Mouse (Mus musculus): ENCODE measurements around the gene Morc2a.

- TF ChIP-seq CTCF (IDR thresholded peaks at IDR 0.05; ENCODE audit: control insufficient read depth, insufficient read depth, insufficient replicate concordance, low read depth, low read length), result no peak
- TF ChIP-seq POLR2A (IDR thresholded peaks at IDR 0.05; ENCODE audit: control insufficient read depth, low read depth, low read length), result no peak
Observed at GRCm38 (mm10) chr11:3704404-3704803, 55.4 kb downstream of the Morc2a start.

Data from testis, adult 2 months (tissue).